Mouse (Mus musculus) intestine, embryonic 15.5 days (tissue): Measurements from ENCODE around the gene Cdc73. TPM values are rescaled to one million over a fixed set of nuclear protein-coding genes. Genes with fewer than 3 reads are reported as not detected.

Experiments used
- ATAC-seq: fragments of 200-750 bp; cut with Nextera tagmentation; 2 replicates; pipeline ENCODE4 v1.8.0; 2017; ENCODE audit warnings: moderate TSS enrichment, moderate library complexity
- H3K27ac ChIP-seq: fragments of 300-500 bp; sonication (generic); 2 replicates; pipeline ENCODE4 v1.5.1; 2015; ENCODE audit warnings: mild to moderate bottlenecking, inconsistent platforms
- H3K27me3 ChIP-seq: fragments of 300-500 bp; sonication (generic); replicated peaks from 2 replicates; pipeline ENCODE4 v1.6.1; 2015; ENCODE audit warnings: inconsistent platforms
- H3K36me3 ChIP-seq: fragments of 300-500 bp; sonication (generic); 2 replicates; pipeline ENCODE4 v1.6.1; 2015; ENCODE audit warnings: inconsistent platforms
- H3K4me1 ChIP-seq: fragments of 300-500 bp; sonication (generic); replicated peaks from 2 replicates; pipeline ENCODE4 v1.6.1; 2015; ENCODE audit warnings: inconsistent platforms
- H3K4me2 ChIP-seq: fragments of 300-500 bp; sonication (generic); replicated peaks from 2 replicates; pipeline ENCODE4 v1.6.1; 2015; ENCODE audit warnings: mild to moderate bottlenecking, inconsistent platforms
- H3K4me3 ChIP-seq: fragments of 300-500 bp; sonication (generic); replicated peaks from 2 replicates; pipeline ENCODE4 v1.5.1; 2015; ENCODE audit warnings: inconsistent platforms
- H3K9ac ChIP-seq: fragments of 300-500 bp; sonication (generic); 2 replicates; pipeline ENCODE4 v1.6.1; 2015; ENCODE audit warnings: inconsistent platforms
- H3K9me3 ChIP-seq: fragments of 300-500 bp; sonication (generic); 2 replicates; pipeline ENCODE4 v1.6.1; 2016; ENCODE audit warnings: inconsistent platforms
- WGBS: fragments of 180-500 bp; shearing (Covaris S2); methylation state at CpG from one replicate; pipeline ENCODE4 v1.1.7; 2015; 5-methylcytosine and 5-hydroxymethylcytosine counted together
- polyA plus RNA-seq: library from polyadenylated mRNA; unstranded; fragments of >200 nt; fragmentation: Nextera tagmentation; extraction: Ambion mirVana; gene quantifications from 2 replicates; pipeline ENCODE4 v1.2.1, GENCODE M21; 2015

The Cdc73 gene
- polyA plus RNA-seq, 1 experiment from 2014 or later: 28.0 TPM

DNA sequence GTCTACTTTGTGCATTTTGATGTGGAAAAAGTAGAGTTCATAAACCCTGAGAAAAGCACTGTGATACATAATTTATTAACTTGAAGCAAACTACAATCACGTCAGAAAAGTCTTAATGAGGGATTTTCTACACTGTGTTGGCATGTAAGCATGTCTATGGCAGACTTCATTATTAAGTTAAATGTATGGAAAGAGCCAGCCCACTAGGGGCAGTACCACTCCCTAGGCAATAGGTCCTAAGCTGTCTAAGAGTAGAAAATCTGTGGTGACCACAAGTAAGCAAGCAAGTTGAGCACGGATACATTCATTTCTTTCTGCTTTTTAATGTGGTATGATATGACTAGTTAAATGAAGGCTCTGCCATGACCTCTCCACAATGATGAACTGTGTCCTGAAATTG lies 89.8 kb downstream of the Cdc73 start:
- no peaks in the 10 kb centered on the region for H3K9me3 ChIP-seq
- H3K27ac ChIP-seq: no peak overlapping the region
- ATAC-seq: no peak
- WGBS: 95% methylated on average over 2 of the region's 2 CpGs
- H3K4me1 ChIP-seq: no peaks in the 10 kb centered on the region
- H3K36me3 ChIP-seq: 0 out of 2 replicates have a peak, but pooled peaks cover 3% of the 10 kb centered on the region
- H3K4me2 ChIP-seq: no peak overlapping the region
- no peaks in the 10 kb centered on the region for H3K27me3 ChIP-seq
- no peak overlapping the region for H3K9ac ChIP-seq
- no peak overlapping the region for H3K4me3 ChIP-seq

GRCm38 (mm10) chr1:143608911-143609310 lies 93.8 kb downstream of the Cdc73 start:
- no peak overlapping the region for H3K9ac ChIP-seq
- no peaks in the 10 kb centered on the region for H3K9me3 ChIP-seq
- no peak for ATAC-seq
- H3K27me3 ChIP-seq: no peaks in the 10 kb centered on the region
- no peaks in the 10 kb centered on the region for H3K4me1 ChIP-seq
- H3K4me3 ChIP-seq: no peak overlapping the region
- H3K4me2 ChIP-seq: no peak overlapping the region
- H3K27ac ChIP-seq: no peak overlapping the region
- 0 out of 2 replicates have a peak, but pooled peaks cover 3% of the 10 kb centered on the region for H3K36me3 ChIP-seq
- 79% methylated on average over 2 of the region's 2 CpGs for WGBS

- no peak overlapping the region for H3K9ac ChIP-seq
- no peaks in the 10 kb centered on the region for H3K27me3 ChIP-seq
- H3K27ac ChIP-seq: no peak overlapping the region
- 69% methylated on average over 2 of the region's 2 CpGs for WGBS
- no peak for ATAC-seq
- no peak overlapping the region for H3K4me3 ChIP-seq
- H3K9me3 ChIP-seq: no peaks in the 10 kb centered on the region
- no peak overlapping the region for H3K4me2 ChIP-seq
- H3K4me1 ChIP-seq: no peaks in the 10 kb centered on the region
- no peaks in the 10 kb centered on the region for H3K36me3 ChIP-seq
Measured at GRCm38 (mm10) chr1:143596864-143597263, 105.8 kb downstream of the Cdc73 start.

- 84% methylated on average over 10 of the region's 10 CpGs for WGBS
Measured at GRCm38 (mm10) chr1:143576824-143577543, 125.7 kb downstream of the Cdc73 start.

GRCm38 (mm10) chr1:143558235-143558634 lies 144.5 kb downstream of the Cdc73 start:
- Histone ChIP-seq H3K4me1 (no peaks in the 10 kb centered on the region), H3K9ac (no peak overlapping the region), H3K9me3 (no peaks in the 10 kb centered on the region), H3K27me3 (no peaks in the 10 kb centered on the region), H3K27ac (no peak overlapping the region), H3K4me2 (no peak overlapping the region), H3K4me3 (no peak overlapping the region), H3K36me3 (no peaks in the 10 kb centered on the region)
- 54% methylated on average over 1 of the region's 1 CpGs for WGBS
- ATAC-seq: no peak

More at GRCm38 (mm10) chr1:143576824-143577543, 125.7 kb downstream of the Cdc73 start:
- Histone ChIP-seq H3K27me3 (no peaks in the 10 kb centered on the region), H3K36me3 (no peaks in the 10 kb centered on the region), H3K4me2 (no peak overlapping the region), H3K4me3 (no peak overlapping the region), H3K9me3 (no peaks in the 10 kb centered on the region), H3K9ac (no peak overlapping the region), H3K27ac (no peak overlapping the region), H3K4me1 (no peaks in the 10 kb centered on the region)
- no peak for ATAC-seq

- Histone ChIP-seq H3K4me2 (no peak overlapping the region), H3K4me1 (no peaks in the 10 kb centered on the region), H3K9ac (no peak overlapping the region), H3K27ac (no peak overlapping the region), H3K27me3 (no peaks in the 10 kb centered on the region), H3K36me3 (no peaks in the 10 kb centered on the region), H3K9me3 (no peaks in the 10 kb centered on the region), H3K4me3 (no peak overlapping the region)
- ATAC-seq: no peak
- 14% methylated on average over 1 of the region's 1 CpGs for WGBS
Measured at GRCm38 (mm10) chr1:143555533-143555932, 147.2 kb downstream of the Cdc73 start.

GRCm38 (mm10) chr1:143554621-143555020 lies 148.1 kb downstream of the Cdc73 start:
- no peak overlapping the region for H3K4me3 ChIP-seq
- H3K4me1 ChIP-seq: no peaks in the 10 kb centered on the region
- no peaks in the 10 kb centered on the region for H3K27me3 ChIP-seq
- no peak overlapping the region for H3K4me2 ChIP-seq
- no peaks in the 10 kb centered on the region for H3K9me3 ChIP-seq
- H3K36me3 ChIP-seq: no peaks in the 10 kb centered on the region
- WGBS: 35% methylated on average over 2 of the region's 2 CpGs
- ATAC-seq: no peak
- no peak overlapping the region for H3K27ac ChIP-seq
- H3K9ac ChIP-seq: no peak overlapping the region

Other genes with a start within 250 kb of the Cdc73 start
- gene B3galt2, start 62.2 kb downstream of the Cdc73 start, polyA plus RNA-seq: 0.21 and 0.23 TPM in 2 replicates
- 91.2 and 94.7 TPM in 2 replicates for gene Glrx2, start 13.4 kb upstream of the Cdc73 start, polyA plus RNA-seq
- 10.1 and 12.4 TPM in 2 replicates for gene Trove2, start 74.2 kb upstream of the Cdc73 start, polyA plus RNA-seq
- 102 and 107 TPM in 2 replicates for gene Uchl5, start 74.4 kb upstream of the Cdc73 start, polyA plus RNA-seq